Mouse (Mus musculus) embryonic facial prominence, embryonic 15.5 days (tissue): ENCODE data around the gene Ift27. TPM values are rescaled to one million over a fixed set of nuclear protein-coding genes. Genes with fewer than 3 reads are reported as not detected.

Experiments used
- ATAC-seq: fragments of 200-750 bp; cut with Nextera tagmentation; 2 replicates; pipeline ENCODE4 v1.8.0; 2017; ENCODE audit warnings: low read depth, moderate TSS enrichment; ENCODE audit not compliant: insufficient number of reproducible peaks, low FRiP score, low TSS enrichment
- H3K27ac ChIP-seq: fragments of 300-500 bp; sonication (generic); replicated peaks from 2 replicates; pipeline ENCODE4 v1.5.1; 2015; ENCODE audit warnings: mild to moderate bottlenecking, inconsistent platforms
- H3K27me3 ChIP-seq: fragments of 300-500 bp; sonication (generic); 2 replicates; pipeline ENCODE4 v1.6.1; 2015; ENCODE audit warnings: inconsistent platforms
- H3K36me3 ChIP-seq: fragments of 300-500 bp; sonication (generic); 2 replicates; pipeline ENCODE4 v1.6.1; 2015; ENCODE audit warnings: mild to moderate bottlenecking, inconsistent platforms
- H3K4me1 ChIP-seq: fragments of 300-500 bp; sonication (generic); 2 replicates; pipeline ENCODE4 v1.6.1; 2015; ENCODE audit warnings: inconsistent platforms
- H3K4me2 ChIP-seq: fragments of 300-500 bp; sonication (generic); replicated peaks from 2 replicates; pipeline ENCODE4 v1.6.1; 2015; ENCODE audit warnings: mild to moderate bottlenecking, inconsistent platforms
- H3K4me3 ChIP-seq: fragments of 300-500 bp; sonication (generic); replicated peaks from 2 replicates; pipeline ENCODE4 v1.5.1; 2015; ENCODE audit warnings: mild to moderate bottlenecking, inconsistent platforms
- H3K9ac ChIP-seq: fragments of 300-500 bp; sonication (generic); 2 replicates; pipeline ENCODE4 v1.6.1; 2015; ENCODE audit warnings: inconsistent platforms
- H3K9me3 ChIP-seq: fragments of 300-500 bp; sonication (generic); replicated peaks from 2 replicates; pipeline ENCODE4 v1.6.1; 2016; ENCODE audit warnings: inconsistent platforms
- WGBS: fragments of 180-500 bp; shearing (Covaris S2); methylation state at CpG from one replicate; pipeline ENCODE4 v1.1.7; 2015; 5-methylcytosine and 5-hydroxymethylcytosine counted together
- polyA plus RNA-seq: library from polyadenylated mRNA; unstranded; fragments of >200 nt; fragmentation: Nextera tagmentation; extraction: Ambion mirVana; gene quantifications from 2 replicates; pipeline ENCODE4 v1.2.1, GENCODE M21; 2015

Gene Ift27
- polyA plus RNA-seq, 1 experiment from 2014 or later, result 97.3 TPM

- no peak for ATAC-seq
- H3K9ac ChIP-seq, result no peak overlapping the region
- no peak overlapping the region for H3K4me3 ChIP-seq
- H3K27ac ChIP-seq, result no peak overlapping the region
- H3K4me1 ChIP-seq, result peaks cover 15% of the 10 kb centered on the region
- no peaks in the 10 kb centered on the region for H3K9me3 ChIP-seq
- H3K4me2 ChIP-seq, result peak overlapping the region; percentile 87
- WGBS, result 72% methylated on average over 11 of the region's 11 CpGs
- no peaks in the 10 kb centered on the region for H3K27me3 ChIP-seq
- H3K36me3 ChIP-seq, result 0 out of 2 replicates have a peak, but pooled peaks cover 6% of the 10 kb centered on the region
These were observed 1.5 kb downstream of the Ift27 start for GRCm38 (mm10) chr15:78172256-78172898.

- Histone ChIP-seq H3K9ac (no peak overlapping the region), H3K9me3 (no peaks in the 10 kb centered on the region), H3K4me3 (no peak overlapping the region), H3K4me1 (peaks cover 15% of the 10 kb centered on the region), H3K27me3 (no peaks in the 10 kb centered on the region), H3K4me2 (no peak overlapping the region), H3K36me3 (0 out of 2 replicates have a peak, but pooled peaks cover 6% of the 10 kb centered on the region), H3K27ac (no peak overlapping the region)
- ATAC-seq, result no peak
- WGBS, result 86% methylated on average over 10 of the region's 10 CpGs
These were observed 2.3 kb downstream of the Ift27 start for GRCm38 (mm10) chr15:78171651-78172050.

GRCm38 (mm10) chr15:78170708-78171107, 3.2 kb downstream of the Ift27 start:
- no peak overlapping the region for H3K27ac ChIP-seq
- 0 out of 2 replicates have a peak, but pooled peaks cover 6% of the 10 kb centered on the region for H3K36me3 ChIP-seq
- WGBS, result 90% methylated on average over 15 of the region's 15 CpGs
- H3K4me3 ChIP-seq, result no peak overlapping the region
- H3K4me2 ChIP-seq, result no peak overlapping the region
- H3K4me1 ChIP-seq, result peaks cover 15% of the 10 kb centered on the region
- no peaks in the 10 kb centered on the region for H3K27me3 ChIP-seq
- no peak for ATAC-seq
- H3K9ac ChIP-seq, result no peak overlapping the region
- H3K9me3 ChIP-seq, result no peaks in the 10 kb centered on the region

GRCm38 (mm10) chr15:78169566-78169965, 4.3 kb downstream of the Ift27 start:
- H3K36me3 ChIP-seq, result 0 out of 2 replicates have a peak, but pooled peaks cover 6% of the 10 kb centered on the region
- 80% methylated on average over 11 of the region's 11 CpGs for WGBS
- H3K27me3 ChIP-seq, result no peaks in the 10 kb centered on the region
- no peaks in the 10 kb centered on the region for H3K9me3 ChIP-seq
- H3K9ac ChIP-seq, result no peak overlapping the region
- H3K4me1 ChIP-seq, result peaks cover 10% of the 10 kb centered on the region
- no peak for ATAC-seq
- H3K4me2 ChIP-seq, result no peak overlapping the region
- H3K4me3 ChIP-seq, result no peak overlapping the region
- no peak overlapping the region for H3K27ac ChIP-seq

- Histone ChIP-seq H3K27ac (no peak overlapping the region), H3K4me2 (no peak overlapping the region), H3K36me3 (0 out of 2 replicates have a peak, but pooled peaks cover 9% of the 10 kb centered on the region), H3K4me3 (no peak overlapping the region), H3K4me1 (no peaks in the 10 kb centered on the region), H3K9me3 (no peaks in the 10 kb centered on the region), H3K27me3 (no peaks in the 10 kb centered on the region), H3K9ac (no peak overlapping the region)
- ATAC-seq, result no peak
- WGBS, result 87% methylated on average over 4 of the region's 4 CpGs
These were observed 8.6 kb downstream of the Ift27 start for GRCm38 (mm10) chr15:78165292-78165691.

- Histone ChIP-seq H3K4me3 (no peak overlapping the region), H3K4me2 (no peak overlapping the region), H3K27me3 (no peaks in the 10 kb centered on the region), H3K36me3 (0 out of 2 replicates have a peak, but pooled peaks cover 9% of the 10 kb centered on the region), H3K9me3 (no peaks in the 10 kb centered on the region), H3K4me1 (no peaks in the 10 kb centered on the region), H3K27ac (no peak overlapping the region), H3K9ac (no peak overlapping the region)
- no peak for ATAC-seq
- WGBS, result 79% methylated on average over 11 of the region's 11 CpGs
These were observed 9.4 kb downstream of the Ift27 start for GRCm38 (mm10) chr15:78164466-78164865.

GRCm38 (mm10) chr15:78161946-78162345, 12.0 kb downstream of the Ift27 start:
- Histone ChIP-seq H3K36me3 (peaks cover 3% of the 10 kb centered on the region; the same call in 1 of the 2 replicates), H3K27me3 (no peaks in the 10 kb centered on the region), H3K4me3 (no peak overlapping the region), H3K4me1 (no peaks in the 10 kb centered on the region), H3K9ac (no peak overlapping the region), H3K27ac (no peak overlapping the region), H3K9me3 (no peaks in the 10 kb centered on the region), H3K4me2 (no peak overlapping the region)
- no peak for ATAC-seq
- 68% methylated on average over 9 of the region's 9 CpGs for WGBS

GRCm38 (mm10) chr15:78158335-78158734, 15.6 kb downstream of the Ift27 start:
- no peaks in the 10 kb centered on the region for H3K4me1 ChIP-seq
- H3K4me2 ChIP-seq, result no peak overlapping the region
- no peaks in the 10 kb centered on the region for H3K27me3 ChIP-seq
- no peak overlapping the region for H3K9ac ChIP-seq
- peaks cover 2% of the 10 kb centered on the region; the same call in 1 of the 2 replicates for H3K36me3 ChIP-seq
- no peaks in the 10 kb centered on the region for H3K9me3 ChIP-seq
- 91% methylated on average over 5 of the region's 5 CpGs for WGBS
- no peak for ATAC-seq
- H3K27ac ChIP-seq, result no peak overlapping the region
- H3K4me3 ChIP-seq, result no peak overlapping the region

GRCm38 (mm10) chr15:78157824-78158223, 16.1 kb downstream of the Ift27 start:
- no peaks in the 10 kb centered on the region for H3K27me3 ChIP-seq
- no peaks in the 10 kb centered on the region for H3K9me3 ChIP-seq
- no peak overlapping the region for H3K27ac ChIP-seq
- no peaks in the 10 kb centered on the region; the same call in 1 of the 2 replicates for H3K36me3 ChIP-seq
- H3K4me3 ChIP-seq, result no peak overlapping the region
- H3K9ac ChIP-seq, result no peak overlapping the region
- no peaks in the 10 kb centered on the region for H3K4me1 ChIP-seq
- ATAC-seq, result no peak
- WGBS, result 71% methylated on average over 4 of the region's 4 CpGs
- no peak overlapping the region for H3K4me2 ChIP-seq

- Histone ChIP-seq H3K27ac (no peak overlapping the region), H3K4me1 (no peaks in the 10 kb centered on the region), H3K4me2 (no peak overlapping the region), H3K4me3 (no peak overlapping the region), H3K9ac (no peak overlapping the region), H3K36me3 (no peaks in the 10 kb centered on the region; the same call in 1 of the 2 replicates), H3K9me3 (no peaks in the 10 kb centered on the region), H3K27me3 (no peaks in the 10 kb centered on the region)
- no peak for ATAC-seq
- 80% methylated on average over 8 of the region's 8 CpGs for WGBS
These were observed 16.6 kb downstream of the Ift27 start for GRCm38 (mm10) chr15:78157330-78157729.

GRCm38 (mm10) chr15:78155421-78155820, 18.5 kb downstream of the Ift27 start:
- no peak overlapping the region for H3K4me3 ChIP-seq
- WGBS, result 86% methylated on average over 6 of the region's 6 CpGs
- no peaks in the 10 kb centered on the region; the same call in 1 of the 2 replicates for H3K36me3 ChIP-seq
- no peaks in the 10 kb centered on the region for H3K9me3 ChIP-seq
- H3K9ac ChIP-seq, result no peak overlapping the region
- no peaks in the 10 kb centered on the region for H3K27me3 ChIP-seq
- no peaks in the 10 kb centered on the region for H3K4me1 ChIP-seq
- ATAC-seq, result no peak
- no peak overlapping the region for H3K27ac ChIP-seq
- no peak overlapping the region for H3K4me2 ChIP-seq
